Mouse (Mus musculus): ENCODE measurements around the gene Lrrc29.

The Lrrc29 gene

GRCm38 (mm10) chr8:105326141-105326672, at the start of gene Lrrc29, which contains the start of gene Tmem208:
Gene Lrrc29, minus strand, starts transcription at chr8:105326278.
Gene Tmem208, plus strand, starts transcription at chr8:105326354.
- peak; percentile 98 for DNase-seq

GRCm38 (mm10) chr8:105374513-105374966, 48.5 kb upstream of the Lrrc29 start:
- no peak for DNase-seq

GRCm38 (mm10) chr8:105373032-105373431, 47.0 kb upstream of the Lrrc29 start, which contains the start of gene Plekhg4:
Gene Plekhg4, plus strand, starts transcription at chr8:105373274.
- DNase-seq: no peak

- DNase-seq: peak; percentile 40 to 43
Observed at GRCm38 (mm10) chr8:105372473-105372872, 46.4 kb upstream of the Lrrc29 start.

- DNase-seq: no peak
Observed at GRCm38 (mm10) chr8:105367107-105367506, 41.0 kb upstream of the Lrrc29 start.

GRCm38 (mm10) chr8:105361751-105362702, 35.9 kb upstream of the Lrrc29 start:
- no peak for DNase-seq

GRCm38 (mm10) chr8:105359646-105360045, 33.6 kb upstream of the Lrrc29 start:
- DNase-seq: no peak

GRCm38 (mm10) chr8:105359208-105359607, 33.1 kb upstream of the Lrrc29 start:
- DNase-seq: no peak

GRCm38 (mm10) chr8:105356681-105357080, 30.6 kb upstream of the Lrrc29 start:
- no peak for DNase-seq

- no peak for DNase-seq
Observed at GRCm38 (mm10) chr8:105355179-105356024, 29.3 kb upstream of the Lrrc29 start.

GRCm38 (mm10) chr8:105354549-105354948, 28.5 kb upstream of the Lrrc29 start:
- DNase-seq: no peak

- DNase-seq: peak; percentile 65 to 70
Observed at GRCm38 (mm10) chr8:105353583-105354135, 27.6 kb upstream of the Lrrc29 start.

- DNase-seq: no peak
Observed at GRCm38 (mm10) chr8:105350186-105350585, 24.1 kb upstream of the Lrrc29 start.

GRCm38 (mm10) chr8:105349096-105349771, 23.2 kb upstream of the Lrrc29 start:
- peak; percentile 63 to 75 for DNase-seq

GRCm38 (mm10) chr8:105348450-105349095, 22.5 kb upstream of the Lrrc29 start, which contains the start of gene Slc9a5:
Gene Slc9a5, plus strand, starts transcription at chr8:105348843.
- peak; percentile 64 to 75 for DNase-seq

- peak; percentile 92 to 96 for DNase-seq
Observed at GRCm38 (mm10) chr8:105347428-105348221, 21.5 kb upstream of the Lrrc29 start, which contains the start of gene Fhod1. Gene Fhod1, minus strand, starts transcription at chr8:105347953.

- DNase-seq: peak; percentile 45 to 46
Observed at GRCm38 (mm10) chr8:105346611-105347427, 20.7 kb upstream of the Lrrc29 start.

- no peak for DNase-seq
Observed at GRCm38 (mm10) chr8:105345061-105345975, 19.2 kb upstream of the Lrrc29 start.

All from cerebellum, adult 18-20 months (tissue).